Mouse (Mus musculus) liver, postnatal 0 days (tissue): ENCODE data around the gene Ubl7.

Experiments used
- CTCF ChIP-seq: sonication (generic); IDR thresholded peaks from 2 replicates; pipeline ENCODE4 v1.5.1; 2016; ENCODE audit warnings: antibody characterized with exemption, low read depth
- EP300 ChIP-seq: IDR thresholded peaks from 2 replicates; pipeline ENCODE4 v1.6.1; 2016; ENCODE audit warnings: antibody characterized with exemption, low read depth, mild to moderate bottlenecking

DNA sequence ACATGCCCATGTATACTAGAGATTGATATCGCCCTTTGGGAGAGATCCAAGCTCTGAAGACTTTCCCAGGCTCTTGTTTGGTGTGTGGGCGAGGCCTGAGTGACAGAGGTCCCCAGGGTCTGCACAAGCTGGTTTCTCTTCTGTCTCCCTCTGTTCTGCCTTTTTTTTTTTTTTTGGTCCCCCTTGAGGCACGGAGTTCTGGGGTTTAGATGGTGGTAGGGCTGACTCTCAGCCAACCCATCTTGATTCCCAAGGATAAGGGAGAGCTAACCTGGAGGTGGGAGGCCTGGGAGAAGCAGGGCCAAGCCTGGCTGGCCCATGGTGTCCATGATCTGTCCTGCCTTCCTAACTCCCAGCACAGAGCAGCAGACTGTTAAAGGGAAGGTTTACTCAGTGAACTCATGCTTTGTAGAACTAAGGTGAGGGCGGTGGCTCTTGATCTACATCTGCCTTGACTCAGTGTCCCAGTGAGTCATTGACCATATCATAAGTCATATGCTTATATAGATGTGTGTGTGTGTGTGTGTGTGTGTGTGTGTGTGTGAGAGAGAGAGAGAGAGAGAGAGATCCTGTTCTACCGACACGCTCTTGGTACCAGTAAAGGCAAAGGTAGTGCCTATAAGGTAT lies 62.8 kb downstream of the Ubl7 start:
- no peak for TF ChIP-seq CTCF
- no peak for TF ChIP-seq EP300
